Mouse (Mus musculus): ENCODE data around the gene Rapsn. TPM values are rescaled to one million over a fixed set of nuclear protein-coding genes. Genes with fewer than 3 reads are reported as not detected.
A peak's percentile ranks its signal among the peaks of the same experiment; 100 is the strongest.

Rapsn gene
- polyA plus RNA-seq, 1 experiment from 2014 or later, result 0.57 TPM

- WGBS (ENCODE audit: insufficient replicate concordance), result under 1% methylated on average over 40 of the region's 40 CpGs
- Histone ChIP-seq H3K4me3 (peak within 1 kb of the TSS; percentile 93), H3K27ac (peak within 1 kb of the TSS; percentile 81)
Measured at GRCm38 (mm10) chr2:91053934-91054382, 18.5 kb downstream of the Rapsn start, which contains the start of gene Psmc3. TSS of gene Psmc3 (plus strand) at chr2:91054009.

GRCm38 (mm10) chr2:91058435-91058834, 23.0 kb downstream of the Rapsn start:
- H3K36me3 ChIP-seq, result peaks cover 84% of the 10 kb centered on the region
- H3K9ac ChIP-seq, result no peak overlapping the region
- ATAC-seq, result no peak
- H3K4me1 ChIP-seq, result peaks cover 43% of the 10 kb centered on the region
- no peak overlapping the region for H3K4me2 ChIP-seq
- H3K4me3 ChIP-seq, result no peak overlapping the region
- no peaks in the 10 kb centered on the region for H3K27me3 ChIP-seq (replicated peaks)
- H3K27ac ChIP-seq, result no peak overlapping the region
- WGBS (ENCODE audit: insufficient replicate concordance), result 89% methylated on average over 5 of the region's 5 CpGs
- no peaks in the 10 kb centered on the region for H3K9me3 ChIP-seq (replicated peaks)

More at GRCm38 (mm10) chr2:91053934-91054382, 18.5 kb downstream of the Rapsn start, which contains the start of gene Psmc3:
- peak; percentile 98 for ATAC-seq
- H3K27me3 ChIP-seq (replicated peaks), result no peaks in the 10 kb centered on the region
- peak within 1 kb of the TSS; percentile 84 for H3K4me2 ChIP-seq
- H3K9ac ChIP-seq, result peak within 1 kb of the TSS; percentile 90
- no peaks in the 10 kb centered on the region for H3K9me3 ChIP-seq (replicated peaks)
- peaks cover 35% of the 10 kb centered on the region for H3K4me1 ChIP-seq
- peaks cover 42% of the 10 kb centered on the region for H3K36me3 ChIP-seq

DNA sequence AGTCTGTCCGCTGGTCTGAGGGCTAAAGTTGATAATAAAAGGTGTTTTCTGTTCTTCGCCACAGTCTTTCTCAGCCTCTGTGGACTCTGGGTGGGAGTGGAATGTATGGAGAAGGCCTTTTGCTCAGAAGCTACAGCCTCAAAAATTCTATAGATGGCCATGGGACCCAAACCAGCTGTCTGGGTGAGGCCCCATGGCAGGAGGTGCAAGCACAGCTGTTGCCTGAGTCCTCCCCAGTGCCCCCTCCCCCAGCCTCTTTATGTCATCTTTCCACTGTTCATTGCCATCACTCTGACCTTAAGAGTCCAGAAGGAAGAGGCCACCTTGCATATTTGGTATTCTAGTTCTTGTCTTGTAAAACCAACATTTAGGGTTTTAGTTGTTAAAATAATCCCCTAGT, 24.0 kb downstream of the Rapsn start:
- Histone ChIP-seq H3K27ac (peak overlapping the region; percentile 11; the same call in 1 of the 2 replicates), H3K4me2 (no peak overlapping the region), H3K4me3 (no peak overlapping the region), H3K36me3 (peaks cover 93% of the 10 kb centered on the region), H3K4me1 (peaks cover 43% of the 10 kb centered on the region), H3K27me3 (replicated peaks) (no peaks in the 10 kb centered on the region), H3K9me3 (replicated peaks) (no peaks in the 10 kb centered on the region), H3K9ac (no peak overlapping the region)
- ATAC-seq, result no peak
- WGBS (ENCODE audit: insufficient replicate concordance), result 90% methylated on average over 2 of the region's 2 CpGs

DNA sequence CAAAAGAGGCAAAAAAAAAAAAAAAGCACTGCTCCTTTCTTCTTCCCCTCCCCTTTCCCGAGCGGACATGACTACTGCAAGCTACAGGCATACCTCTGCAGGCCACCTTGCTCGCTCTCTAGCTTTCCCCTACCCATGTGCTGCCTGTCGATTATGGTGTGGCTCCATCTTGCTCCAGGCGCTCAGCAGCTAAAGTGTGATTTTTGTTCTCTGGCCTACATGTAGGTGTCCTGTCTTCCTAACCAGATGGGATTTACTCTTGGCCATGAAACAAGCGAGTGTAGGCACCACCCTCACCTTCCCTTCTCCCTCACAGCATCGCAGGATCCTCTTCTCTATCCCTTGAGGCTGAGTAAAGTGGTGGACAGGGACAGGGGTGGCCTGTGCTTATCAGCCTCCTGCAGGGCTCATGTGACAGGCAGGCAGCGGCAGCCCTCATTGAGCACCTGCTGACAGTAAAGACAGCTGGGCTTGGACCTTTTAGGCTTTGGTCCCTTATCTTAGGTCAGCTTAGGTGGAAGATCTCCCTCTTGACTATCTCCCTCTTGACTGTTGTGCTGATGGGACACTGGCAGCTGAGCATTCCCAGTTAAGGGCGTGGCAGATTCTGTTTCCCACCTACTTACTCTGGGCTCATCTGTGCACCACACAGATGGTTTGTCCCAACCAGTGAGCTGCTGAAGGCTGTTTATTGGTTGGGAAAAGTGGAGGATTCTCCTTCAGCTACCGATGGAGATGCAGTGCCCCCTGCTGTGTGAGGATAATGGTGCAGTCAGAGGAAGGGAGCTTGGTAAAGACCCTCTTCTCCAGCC, 25.3 kb downstream of the Rapsn start:
- WGBS (ENCODE audit: insufficient replicate concordance), result 55% methylated on average over 10 of the region's 10 CpGs
- Histone ChIP-seq H3K4me3 (no peak overlapping the region), H3K4me2 (peak overlapping the region; percentile 39), H3K4me1 (peaks cover 31% of the 10 kb centered on the region), H3K27ac (peak overlapping the region; percentile 89), H3K27me3 (replicated peaks) (no peaks in the 10 kb centered on the region), H3K9me3 (replicated peaks) (no peaks in the 10 kb centered on the region), H3K9ac (peak overlapping the region; percentile 28; the same call in 1 of the 2 replicates), H3K36me3 (peaks cover 92% of the 10 kb centered on the region)
- ATAC-seq, result peak; percentile 92

DNA sequence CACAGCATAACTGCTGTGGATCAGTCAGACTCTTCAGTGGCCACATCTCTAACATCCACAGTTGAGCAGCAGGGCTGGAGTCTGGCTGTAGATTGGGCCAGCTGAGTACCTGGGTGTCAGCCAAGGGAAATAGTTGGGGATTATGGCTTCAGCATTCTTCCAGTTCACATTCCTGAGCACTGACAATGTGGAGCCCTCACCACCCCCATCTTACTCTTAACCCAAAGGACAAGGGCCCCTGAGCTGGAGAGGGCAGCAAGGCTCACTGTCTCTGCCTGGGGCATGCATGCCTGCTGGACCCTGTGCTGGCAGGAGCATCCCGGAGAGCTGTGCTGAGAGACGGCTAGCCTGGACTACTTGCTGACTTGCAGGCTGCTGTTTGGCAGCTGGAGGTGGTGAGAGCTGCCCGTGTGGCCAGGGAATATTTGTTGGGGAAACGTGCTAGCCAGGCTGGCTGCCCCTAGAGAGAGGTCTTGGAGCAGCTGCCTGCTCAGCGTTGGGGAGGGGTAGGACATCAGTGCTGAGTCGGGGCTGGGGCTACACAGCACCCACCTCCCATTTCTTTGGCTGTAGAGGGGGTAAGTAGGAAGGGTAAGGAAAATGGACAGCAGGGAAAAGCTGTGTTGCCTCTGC, 26.5 kb downstream of the Rapsn start:
- ATAC-seq, result no peak
- WGBS (ENCODE audit: insufficient replicate concordance), result 81% methylated on average over 6 of the region's 6 CpGs
- H3K27me3 ChIP-seq (replicated peaks), result no peaks in the 10 kb centered on the region
- peaks cover 86% of the 10 kb centered on the region for H3K36me3 ChIP-seq
- H3K4me3 ChIP-seq, result no peak overlapping the region
- H3K27ac ChIP-seq, result peak overlapping the region; percentile 89
- H3K4me2 ChIP-seq, result no peak overlapping the region
- H3K4me1 ChIP-seq, result peaks cover 26% of the 10 kb centered on the region
- H3K9ac ChIP-seq, result peak overlapping the region; percentile 28; the same call in 1 of the 2 replicates
- H3K9me3 ChIP-seq (replicated peaks), result no peaks in the 10 kb centered on the region

GRCm38 (mm10) chr2:91062779-91063606, 27.6 kb downstream of the Rapsn start:
- H3K27ac ChIP-seq, result no peak overlapping the region
- H3K4me3 ChIP-seq, result no peak overlapping the region
- 84% methylated on average over 16 of the region's 16 CpGs for WGBS (ENCODE audit: insufficient replicate concordance)
- H3K27me3 ChIP-seq (replicated peaks), result no peaks in the 10 kb centered on the region
- peaks cover 82% of the 10 kb centered on the region for H3K36me3 ChIP-seq
- no peak for ATAC-seq
- no peak overlapping the region for H3K4me2 ChIP-seq
- no peaks in the 10 kb centered on the region for H3K9me3 ChIP-seq (replicated peaks)
- H3K4me1 ChIP-seq, result peaks cover 26% of the 10 kb centered on the region
- H3K9ac ChIP-seq, result no peak overlapping the region

DNA sequence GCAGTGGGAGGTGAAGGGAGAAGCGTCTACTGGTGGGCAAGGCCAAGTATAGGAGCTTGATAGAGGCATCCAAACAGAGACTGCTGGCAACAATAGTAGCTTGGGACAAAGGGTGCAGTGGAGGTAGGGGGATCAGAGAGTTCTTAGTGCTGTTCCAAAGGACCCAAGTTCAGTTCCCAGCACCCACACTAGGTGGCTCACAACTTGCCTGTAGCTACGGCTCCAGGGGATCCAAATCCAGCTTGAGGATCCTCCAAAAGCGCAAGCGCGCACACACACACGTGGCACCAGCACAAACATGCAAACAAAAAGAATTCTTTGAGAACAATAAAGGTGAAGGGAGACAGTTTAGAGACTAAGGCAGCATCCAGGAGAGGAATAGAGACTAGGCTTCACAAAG, 28.8 kb downstream of the Rapsn start:
- peaks cover 73% of the 10 kb centered on the region for H3K36me3 ChIP-seq
- H3K9me3 ChIP-seq (replicated peaks), result no peaks in the 10 kb centered on the region
- no peaks in the 10 kb centered on the region for H3K27me3 ChIP-seq (replicated peaks)
- H3K27ac ChIP-seq, result no peak overlapping the region
- ATAC-seq, result no peak
- 90% methylated on average over 6 of the region's 6 CpGs for WGBS (ENCODE audit: insufficient replicate concordance)
- no peak overlapping the region for H3K9ac ChIP-seq
- no peak overlapping the region for H3K4me2 ChIP-seq
- H3K4me1 ChIP-seq, result peaks cover 37% of the 10 kb centered on the region
- H3K4me3 ChIP-seq, result no peak overlapping the region

DNA sequence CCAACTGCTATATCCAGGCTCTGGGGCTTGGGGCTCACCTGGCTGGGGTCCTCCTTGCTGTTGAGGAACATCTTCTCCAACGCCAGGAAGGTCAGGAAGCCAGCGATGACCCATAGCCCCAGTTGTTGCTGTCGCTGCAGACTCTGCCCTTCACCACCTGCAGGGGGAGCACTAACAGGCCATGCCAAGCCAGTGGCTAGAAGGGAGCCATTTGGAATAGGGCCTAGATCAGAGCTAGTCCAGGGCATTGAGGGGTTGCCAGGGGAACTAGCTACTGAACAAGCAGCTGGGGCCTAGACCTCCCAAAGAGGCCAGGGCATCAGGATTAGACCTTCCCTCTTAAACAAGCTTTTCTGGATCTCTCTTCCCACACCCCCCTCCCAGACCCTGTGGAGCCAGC, 30.1 kb downstream of the Rapsn start:
- peaks cover 62% of the 10 kb centered on the region for H3K36me3 ChIP-seq
- H3K4me1 ChIP-seq, result peaks cover 34% of the 10 kb centered on the region
- no peaks in the 10 kb centered on the region for H3K27me3 ChIP-seq (replicated peaks)
- H3K4me3 ChIP-seq, result no peak overlapping the region
- no peak for ATAC-seq
- H3K27ac ChIP-seq, result no peak overlapping the region
- no peak overlapping the region for H3K9ac ChIP-seq
- H3K9me3 ChIP-seq (replicated peaks), result no peaks in the 10 kb centered on the region
- H3K4me2 ChIP-seq, result no peak overlapping the region
- 40% methylated on average over 3 of the region's 3 CpGs for WGBS (ENCODE audit: insufficient replicate concordance)

- H3K4me1 ChIP-seq, result peaks cover 33% of the 10 kb centered on the region
- no peak overlapping the region for H3K9ac ChIP-seq
- no peak for ATAC-seq
- no peak overlapping the region for H3K4me3 ChIP-seq
- no peaks in the 10 kb centered on the region for H3K27me3 ChIP-seq (replicated peaks)
- H3K4me2 ChIP-seq, result no peak overlapping the region
- 91% methylated on average over 3 of the region's 3 CpGs for WGBS (ENCODE audit: insufficient replicate concordance)
- no peak overlapping the region for H3K27ac ChIP-seq
- H3K9me3 ChIP-seq (replicated peaks), result no peaks in the 10 kb centered on the region
- H3K36me3 ChIP-seq, result peaks cover 53% of the 10 kb centered on the region
Measured at GRCm38 (mm10) chr2:91066455-91066854, 31.0 kb downstream of the Rapsn start.

GRCm38 (mm10) chr2:91068162-91068871, 32.9 kb downstream of the Rapsn start:
- peaks cover 25% of the 10 kb centered on the region for H3K4me1 ChIP-seq
- H3K9ac ChIP-seq, result peak overlapping the region; percentile 79
- ATAC-seq, result no peak
- 73% methylated on average over 13 of the region's 13 CpGs for WGBS (ENCODE audit: insufficient replicate concordance)
- peaks cover 34% of the 10 kb centered on the region for H3K36me3 ChIP-seq
- no peaks in the 10 kb centered on the region for H3K9me3 ChIP-seq (replicated peaks)
- peak overlapping the region; percentile 70; the same call in 1 of the 2 replicates for H3K4me3 ChIP-seq
- no peaks in the 10 kb centered on the region for H3K27me3 ChIP-seq (replicated peaks)
- no peak overlapping the region for H3K27ac ChIP-seq
- H3K4me2 ChIP-seq, result peak overlapping the region; percentile 93

GRCm38 (mm10) chr2:91068872-91069165, 33.4 kb downstream of the Rapsn start:
- Histone ChIP-seq H3K36me3 (peaks cover 29% of the 10 kb centered on the region), H3K9ac (peak overlapping the region; percentile 79), H3K9me3 (replicated peaks) (no peaks in the 10 kb centered on the region), H3K4me1 (peaks cover 25% of the 10 kb centered on the region), H3K4me2 (peak overlapping the region; percentile 93), H3K27me3 (replicated peaks) (no peaks in the 10 kb centered on the region), H3K27ac (no peak overlapping the region), H3K4me3 (peak overlapping the region; percentile 70)
- no peak for ATAC-seq
- WGBS (ENCODE audit: insufficient replicate concordance), result 64% methylated on average over 6 of the region's 6 CpGs

All from liver, embryonic 12.5 days (tissue).